Mouse (Mus musculus): Measurements from ENCODE around the gene Tfap4.

DNA sequence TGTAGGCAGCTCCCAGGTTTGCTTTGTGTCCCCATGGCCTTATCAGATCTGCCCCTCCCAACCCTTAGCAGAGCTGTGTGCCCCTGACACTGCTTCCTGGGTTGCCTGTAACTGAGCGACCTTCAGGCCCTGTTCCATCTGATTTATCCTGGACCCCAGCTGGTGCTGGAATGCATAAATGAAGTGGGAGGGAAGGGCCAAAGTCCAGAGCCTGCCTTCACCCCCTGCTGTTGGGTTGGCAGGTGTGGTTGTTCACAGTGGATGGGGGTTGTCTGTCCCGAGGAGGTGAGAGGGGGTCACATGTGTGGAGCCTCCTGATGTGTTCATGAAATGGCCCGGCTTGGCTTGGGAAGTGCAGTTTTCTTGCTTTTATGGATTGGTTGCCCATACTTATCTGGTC is 42.5 kb upstream of the Tfap4 start:
- no peak for TF ChIP-seq CTCF (IDR thresholded peaks at IDR 0.05; ENCODE audit: low read depth)
- TF ChIP-seq EP300 (IDR thresholded peaks at IDR 0.05; ENCODE audit: low read depth): no peak
